ENCODE assay signal across 8 mouse cellular contexts in genomic region chr13:67194340-67194894, GRCm38 (mm10). TPM values are rescaled to one million over a fixed set of nuclear protein-coding genes. Genes with fewer than 3 reads are reported as not detected.
DNase-seq lines count a peak whose midpoint lies in the region; ATAC-seq and TF ChIP-seq lines count a peak whose summit lies in the region.

Gene Zfp455 (plus strand): TSS chr13:67194506.

- H3K4me1 ChIP-seq in forebrain, embryonic 10.5 days: peaks cover 3% of the 10 kb centered on the region
- peaks cover 3% of the 10 kb centered on the region; the same call in 1 of the 2 replicates for H3K4me1 ChIP-seq in heart, embryonic 15.5 days (replicated peaks)
- peaks cover 4% of the 10 kb centered on the region; the same call in 1 of the 2 replicates for H3K4me1 ChIP-seq in liver, embryonic 12.5 days
- no peaks in the 10 kb centered on the region for H3K4me1 ChIP-seq in stomach, postnatal 0 days (replicated peaks; ENCODE audit: control insufficient read depth, insufficient read depth)

- peak within 1 kb of the TSS; percentile 55 for H3K9ac ChIP-seq in heart, embryonic 15.5 days
- peak within 1 kb of the TSS; percentile 67 for H3K9ac ChIP-seq in liver, embryonic 12.5 days
- H3K9ac ChIP-seq in stomach, postnatal 0 days (ENCODE audit: low read length): peak within 1 kb of the TSS; percentile 74

- peak; percentile 73 for ATAC-seq in heart, embryonic 15.5 days (replicated peaks; ENCODE audit: insufficient number of reproducible peaks, insufficient read depth, low FRiP score, low read depth)
- peak; percentile 81 for ATAC-seq in liver, embryonic 12.5 days
- ATAC-seq in stomach, postnatal 0 days (ENCODE audit: low FRiP score, low TSS enrichment): peak; percentile 92

- TF ChIP-seq CTCF in stomach, postnatal 0 days (IDR thresholded peaks at IDR 0.05; ENCODE audit: low read depth): no peak

- peak within 1 kb of the TSS; percentile 89 for H3K27ac ChIP-seq in forebrain, embryonic 10.5 days
- peak within 1 kb of the TSS; percentile 35; the same call in 1 of the 2 replicates for H3K27ac ChIP-seq in heart, embryonic 15.5 days
- H3K27ac ChIP-seq in liver, embryonic 12.5 days: no peak within 1 kb of the TSS
- H3K27ac ChIP-seq in stomach, postnatal 0 days (replicated peaks): 0 out of 2 replicates have a peak within 1 kb of the TSS, but pooled peaks have one; percentile 4

- DNase-seq in CD4-positive, CD25-positive, alpha-beta regulatory T cell, adult 2 months (ENCODE audit: low read depth, low spot score): peak; percentile 86
- peak; percentile 90 for DNase-seq in brain, adult 2 months (ENCODE audit: low read depth, low spot score)
- DNase-seq in forebrain, embryonic 10.5 days (ENCODE audit: extremely low spot score, low spot score): peak; percentile 57
- peak; percentile 67 for DNase-seq in kidney, postnatal 14 days
- DNase-seq in natural killer cell, adult 2 months (ENCODE audit: low spot score in 2 of 2): peak; percentile 38 to 44
- DNase-seq in stomach, postnatal 0 days (ENCODE audit: low spot score): peak; percentile 57

- 3% methylated on average over 13 of the region's 13 CpGs for WGBS in forebrain, embryonic 10.5 days
- WGBS in heart, embryonic 15.5 days: 3% methylated on average over 13 of the region's 13 CpGs
- 5% methylated on average over 13 of the region's 13 CpGs for WGBS in liver, embryonic 12.5 days (ENCODE audit: insufficient replicate concordance)
- 4% methylated on average over 13 of the region's 13 CpGs for WGBS in stomach, postnatal 0 days

- H3K9me3 ChIP-seq in forebrain, embryonic 10.5 days: no peaks in the 10 kb centered on the region
- H3K9me3 ChIP-seq in heart, embryonic 15.5 days (replicated peaks): no peaks in the 10 kb centered on the region
- H3K9me3 ChIP-seq in liver, embryonic 12.5 days (replicated peaks): no peaks in the 10 kb centered on the region
- H3K9me3 ChIP-seq in stomach, postnatal 0 days (ENCODE audit: control insufficient read depth, low read length): no peaks in the 10 kb centered on the region

- H3K27me3 ChIP-seq in forebrain, embryonic 10.5 days (ENCODE audit: poor library complexity, severe bottlenecking): no peaks in the 10 kb centered on the region
- no peaks in the 10 kb centered on the region for H3K27me3 ChIP-seq in heart, embryonic 15.5 days
- H3K27me3 ChIP-seq in liver, embryonic 12.5 days (replicated peaks): no peaks in the 10 kb centered on the region
- H3K27me3 ChIP-seq in stomach, postnatal 0 days (ENCODE audit: control insufficient read depth, insufficient read depth, low read length): no peaks in the 10 kb centered on the region

- H3K36me3 ChIP-seq in forebrain, embryonic 10.5 days (replicated peaks): no peaks in the 10 kb centered on the region
- H3K36me3 ChIP-seq in heart, embryonic 15.5 days: no peaks in the 10 kb centered on the region
- H3K36me3 ChIP-seq in liver, embryonic 12.5 days: no peaks in the 10 kb centered on the region
- H3K36me3 ChIP-seq in stomach, postnatal 0 days (ENCODE audit: control insufficient read depth, insufficient read depth, low read length): no peaks in the 10 kb centered on the region

- peak within 1 kb of the TSS; percentile 70 for H3K4me3 ChIP-seq in forebrain, embryonic 10.5 days
- H3K4me3 ChIP-seq in heart, embryonic 15.5 days: peak within 1 kb of the TSS; percentile 69
- H3K4me3 ChIP-seq in liver, embryonic 12.5 days: peak within 1 kb of the TSS; percentile 72
- peak within 1 kb of the TSS; percentile 77 for H3K4me3 ChIP-seq in stomach, postnatal 0 days (ENCODE audit: low read depth, low read length)

- no peak for TF ChIP-seq EP300 in stomach, postnatal 0 days (optimal IDR thresholded peaks at IDR 0.05)

- peak within 1 kb of the TSS; percentile 80 for H3K4me2 ChIP-seq in heart, embryonic 15.5 days
- H3K4me2 ChIP-seq in liver, embryonic 12.5 days: peak within 1 kb of the TSS; percentile 72
- peak within 1 kb of the TSS; percentile 69 for H3K4me2 ChIP-seq in stomach, postnatal 0 days (replicated peaks; ENCODE audit: low read depth)

RNA-seq across cellular contexts. Expression of gene Zfp455, which starts in this region (rescaled TPM):
- 0.98 and 1.4 TPM in 2 replicates for polyA plus RNA-seq in forebrain, embryonic 10.5 days (2016; fragmentation: Nextera tagmentation; extraction: Ambion mirVana)
- 1.1 and 1.3 TPM in 2 replicates for polyA plus RNA-seq in heart, embryonic 15.5 days (2015; fragmentation: Nextera tagmentation; extraction: Ambion mirVana)
- polyA plus RNA-seq in liver, embryonic 12.5 days (2016; fragmentation: Nextera tagmentation; extraction: Ambion mirVana): 0.35 and 0.62 TPM in 2 replicates
- polyA plus RNA-seq in stomach, postnatal 0 days (2015; fragmentation: Nextera tagmentation; extraction: Ambion mirVana): 0.68 and 0.82 TPM in 2 replicates

Comparison
In these comparisons a context has a peak if more than half of its experiments do, and no peak if none do; other contexts are left out.
1. Peak in ATAC-seq, H3K4me3 ChIP-seq, H3K9ac ChIP-seq and H3K4me2 ChIP-seq in liver, embryonic 12.5 days; RNA of the gene not detected or under 1 TPM.
2. Peak in DNase-seq, ATAC-seq, H3K4me3 ChIP-seq, H3K27ac ChIP-seq, H3K9ac ChIP-seq and H3K4me2 ChIP-seq in stomach, postnatal 0 days; RNA of the gene not detected or under 1 TPM.